Mouse (Mus musculus) hindbrain, embryonic 14.5 days (tissue): Measurements from ENCODE around the gene Sdhaf4. TPM values are rescaled to one million over a fixed set of nuclear protein-coding genes. Genes with fewer than 3 reads are reported as not detected.

Experiments used
- ATAC-seq: fragments of 200-750 bp; cut with Nextera tagmentation; 2 replicates; pipeline ENCODE4 v1.8.0; 2017; ENCODE audit warnings: moderate number of reproducible peaks, mild to moderate bottlenecking, moderate TSS enrichment, moderate library complexity; ENCODE audit not compliant: low FRiP score
- DNase-seq: peaks from one replicate; pipeline ENCODE4 v3.0.0-alpha.2; 2015; ENCODE audit warnings: low spot score
- H3K27ac ChIP-seq: fragments of 300-500 bp; sonication (generic); 2 replicates; pipeline ENCODE4 v1.5.1; 2014; ENCODE audit warnings: mild to moderate bottlenecking, moderate library complexity
- H3K27me3 ChIP-seq: fragments of 300-500 bp; sonication (generic); 2 replicates; pipeline ENCODE4 v1.6.1; 2014; ENCODE audit warnings: mild to moderate bottlenecking, low read length, mixed read lengths; ENCODE audit not compliant: control insufficient read depth, insufficient read depth
- H3K36me3 ChIP-seq: fragments of 300-500 bp; sonication (generic); replicated peaks from 2 replicates; pipeline ENCODE4 v1.6.1; 2014; ENCODE audit not compliant: control insufficient read depth, insufficient read depth
- H3K4me1 ChIP-seq: fragments of 300-500 bp; sonication (generic); replicated peaks from 2 replicates; pipeline ENCODE4 v1.6.1; 2014; ENCODE audit warnings: antibody characterized with exemption, low read length, mixed read lengths; ENCODE audit not compliant: control insufficient read depth, insufficient read depth
- H3K4me2 ChIP-seq: fragments of 300-500 bp; sonication (generic); replicated peaks from 2 replicates; pipeline ENCODE4 v1.6.1; 2014; ENCODE audit warnings: mild to moderate bottlenecking, moderate library complexity
- H3K4me3 ChIP-seq: fragments of 300-500 bp; sonication (generic); replicated peaks from 2 replicates; pipeline ENCODE4 v1.5.1; 2014; ENCODE audit warnings: mild to moderate bottlenecking, low read length
- H3K9ac ChIP-seq: fragments of 300-500 bp; sonication (generic); 2 replicates; pipeline ENCODE4 v1.6.1; 2014
- H3K9me3 ChIP-seq: fragments of 300-500 bp; sonication (generic); 2 replicates; pipeline ENCODE4 v1.6.1; 2016; ENCODE audit warnings: low read length; ENCODE audit not compliant: control insufficient read depth
- WGBS: fragments of 180-500 bp; shearing (Covaris S2); extraction: QIAGEN DNeasy Blood & Tissue Kit; methylation state at CpG from one replicate; pipeline ENCODE4 v1.1.7; 2014; 5-methylcytosine and 5-hydroxymethylcytosine counted together
- polyA plus RNA-seq: library from polyadenylated mRNA; unstranded; fragments of >200 nt; fragmentation: Nextera tagmentation; extraction: Ambion mirVana; gene quantifications from 2 replicates; pipeline ENCODE4 v1.2.1, GENCODE M21; 2014

Sdhaf4 gene
- 104 and 115 TPM in 2 replicates for polyA plus RNA-seq

DNA sequence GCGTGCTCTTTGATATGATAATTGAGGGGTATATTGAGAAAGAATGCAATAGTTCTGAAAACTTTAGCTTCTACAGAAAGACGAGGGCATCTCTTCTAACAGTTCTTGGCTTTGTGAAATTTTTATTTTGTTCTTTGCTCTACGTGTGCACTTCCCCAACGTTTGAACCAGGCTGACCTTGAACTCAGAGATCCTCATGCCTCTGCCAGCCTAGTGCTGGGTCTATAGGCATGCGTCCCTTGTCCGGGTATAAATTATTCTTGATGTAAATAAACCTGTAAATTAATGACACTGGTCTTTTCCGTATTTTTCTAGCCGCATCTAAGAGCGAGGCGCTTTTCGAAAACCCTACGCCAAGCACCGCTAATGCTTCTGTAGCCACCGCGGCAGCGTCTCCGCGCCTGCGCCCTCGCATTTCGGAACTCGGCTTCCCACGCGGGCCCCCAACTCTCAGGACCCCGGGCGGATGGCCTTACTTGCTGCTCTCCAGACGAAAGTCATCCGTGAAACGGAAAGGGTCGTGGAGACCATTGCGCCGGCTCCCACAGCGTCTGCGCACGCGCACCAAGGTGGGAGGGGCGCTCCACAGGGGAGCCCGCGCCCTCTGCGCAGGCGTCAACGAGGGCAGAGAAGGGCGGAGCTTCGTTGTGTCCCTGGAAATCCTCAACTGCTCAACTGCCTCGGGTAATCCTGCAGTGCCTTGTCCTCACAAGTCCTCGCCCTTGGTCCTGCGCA lies at the start of gene Sdhaf4:
Gene Sdhaf4 (minus strand): TSS at position 587 of the 735 bp plus-strand sequence.
- Histone ChIP-seq H3K4me3 (peak within 1 kb of the TSS; percentile 39), H3K27ac (peak within 1 kb of the TSS; percentile 87), H3K9ac (peak within 1 kb of the TSS; percentile 55), H3K9me3 (no peaks in the 10 kb centered on the region), H3K4me2 (peak within 1 kb of the TSS; percentile 57), H3K27me3 (no peaks in the 10 kb centered on the region), H3K36me3 (peaks cover 4% of the 10 kb centered on the region; the same call in 1 of the 2 replicates), H3K4me1 (peaks cover 7% of the 10 kb centered on the region)
- DNase-seq (peak; percentile 96), ATAC-seq (peak; percentile 97)
- WGBS = 2% methylated on average over 47 of the region's 47 CpGs

DNA sequence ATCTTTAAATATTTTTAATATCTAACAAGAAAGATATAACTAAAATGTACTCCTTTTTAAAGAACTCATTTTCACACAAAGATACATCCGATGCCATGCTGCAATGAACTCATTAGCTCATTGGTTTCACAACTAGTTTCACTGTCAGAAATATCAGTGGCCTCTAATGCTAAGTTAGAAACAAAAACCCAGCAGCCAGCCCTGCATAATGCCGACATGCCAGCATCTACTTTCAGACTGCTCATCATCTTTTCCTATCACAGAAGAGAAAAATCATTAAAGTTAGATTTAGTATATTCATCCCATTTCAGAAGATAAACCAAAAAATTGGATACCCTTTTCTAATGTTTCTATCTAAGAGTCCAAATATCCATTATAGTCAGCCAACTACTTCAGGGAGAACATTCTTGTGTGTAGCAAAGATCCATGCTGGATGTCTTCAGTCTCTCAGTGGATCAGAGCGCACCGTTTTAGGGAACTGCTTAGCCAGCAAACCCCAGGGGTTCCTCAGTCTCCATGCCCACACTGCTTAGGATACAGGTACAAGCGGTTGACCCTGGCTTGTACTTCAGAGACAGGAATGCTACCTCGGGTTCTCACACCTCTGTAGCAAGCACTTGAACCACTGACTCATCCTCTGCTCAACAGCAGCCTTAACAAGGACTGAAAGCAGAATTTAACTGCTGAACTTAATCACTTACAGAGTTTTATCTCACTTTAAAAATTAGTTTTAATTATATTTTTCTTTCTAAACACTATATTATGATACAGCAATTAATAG lies 41.5 kb upstream of the Sdhaf4 start:
- ATAC-seq (no peak), DNase-seq (no peak)
- no peak overlapping the region for H3K27ac ChIP-seq
- no peak overlapping the region for H3K4me3 ChIP-seq
- 80% methylated on average over 6 of the region's 6 CpGs for WGBS
- no peaks in the 10 kb centered on the region for H3K9me3 ChIP-seq
- H3K36me3 ChIP-seq = peaks cover 10% of the 10 kb centered on the region
- no peak overlapping the region for H3K9ac ChIP-seq
- H3K4me1 ChIP-seq = no peaks in the 10 kb centered on the region
- no peak overlapping the region for H3K4me2 ChIP-seq
- H3K27me3 ChIP-seq = no peaks in the 10 kb centered on the region

DNA sequence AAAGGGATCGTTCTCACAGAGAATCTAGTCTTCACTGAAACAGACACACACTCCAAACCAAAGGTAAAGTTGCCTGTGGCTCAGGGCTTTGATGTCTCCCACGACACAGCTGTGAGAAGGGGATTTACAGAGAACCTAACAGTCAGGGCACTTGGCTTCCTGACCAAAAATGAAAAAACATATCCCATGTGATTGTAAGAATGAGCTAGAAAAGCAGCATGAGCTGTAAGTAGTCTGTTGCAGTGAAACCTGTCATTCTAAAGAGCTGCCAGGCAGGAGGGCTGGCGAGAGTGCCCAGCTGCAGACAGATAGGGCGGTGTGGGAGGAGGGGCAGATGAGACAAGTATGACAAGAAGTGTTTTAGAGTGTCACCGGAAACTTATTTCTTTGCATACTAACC lies 40.2 kb upstream of the Sdhaf4 start:
- ATAC-seq (no peak), DNase-seq (no peak)
- H3K4me3 ChIP-seq = no peak overlapping the region
- no peak overlapping the region for H3K4me2 ChIP-seq
- H3K27ac ChIP-seq = no peak overlapping the region
- no peaks in the 10 kb centered on the region for H3K4me1 ChIP-seq
- no peak overlapping the region for H3K9ac ChIP-seq
- no peaks in the 10 kb centered on the region for H3K9me3 ChIP-seq
- WGBS = 78% methylated on average over 5 of the region's 5 CpGs
- H3K27me3 ChIP-seq = no peaks in the 10 kb centered on the region
- peaks cover 4% of the 10 kb centered on the region; the same call in 1 of the 2 replicates for H3K36me3 ChIP-seq

DNA sequence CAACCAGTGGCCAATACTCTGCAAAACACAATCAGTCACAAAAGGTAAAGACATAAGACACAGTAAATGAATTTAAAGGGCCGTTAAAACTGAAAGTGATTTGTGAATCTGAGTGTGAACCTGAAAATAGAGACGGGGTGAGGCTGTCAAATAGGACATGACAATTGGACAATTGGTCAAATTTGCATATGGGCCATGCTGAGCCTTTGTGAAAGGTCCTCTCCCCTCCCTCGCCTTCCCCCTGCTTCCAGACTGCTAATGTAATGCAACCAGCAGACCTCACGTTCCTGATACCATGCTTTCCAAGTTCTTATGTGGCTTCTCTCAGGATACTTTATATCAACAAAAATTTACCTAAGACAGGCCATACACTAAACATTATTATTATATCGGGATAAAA lies 37.6 kb upstream of the Sdhaf4 start:
- H3K4me3 ChIP-seq = no peak overlapping the region
- H3K9me3 ChIP-seq = no peaks in the 10 kb centered on the region
- no peaks in the 10 kb centered on the region for H3K4me1 ChIP-seq
- H3K27me3 ChIP-seq = no peaks in the 10 kb centered on the region
- H3K4me2 ChIP-seq = no peak overlapping the region
- DNase-seq (no peak), ATAC-seq (no peak)
- WGBS = 39% methylated on average over 5 of the region's 5 CpGs
- no peak overlapping the region for H3K27ac ChIP-seq
- peaks cover 9% of the 10 kb centered on the region; the same call in 1 of the 2 replicates for H3K36me3 ChIP-seq
- H3K9ac ChIP-seq = no peak overlapping the region

DNA sequence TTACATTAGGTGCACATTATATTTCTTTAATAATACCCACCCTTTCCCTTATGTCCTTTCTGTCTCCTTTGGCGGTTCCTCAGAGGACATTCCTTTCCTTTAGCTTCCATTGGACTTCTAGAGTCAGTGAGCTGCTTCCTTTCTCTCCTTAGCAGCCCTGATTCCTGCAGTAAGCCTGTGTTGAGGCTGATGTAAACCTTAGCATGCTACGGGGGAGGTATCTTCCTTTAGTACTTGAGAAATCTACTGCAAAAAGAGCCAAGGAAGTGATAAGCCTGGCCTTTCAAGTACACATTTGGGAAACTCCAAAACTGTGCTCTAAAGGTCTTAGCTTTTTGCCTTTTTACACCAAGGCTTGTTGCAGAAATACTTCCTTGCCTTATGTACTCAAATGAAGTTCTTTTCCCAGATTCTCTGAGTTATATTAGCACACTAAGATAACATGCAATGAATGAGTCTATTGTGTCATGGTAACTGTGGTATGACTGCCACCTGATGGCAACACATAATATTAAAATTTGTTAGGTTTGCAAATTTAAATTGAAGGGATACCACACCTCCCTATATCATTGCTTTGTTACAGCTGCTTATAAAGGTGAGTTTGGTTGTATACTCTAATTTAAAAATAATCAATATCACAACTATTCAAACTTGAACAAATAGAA lies 28.4 kb upstream of the Sdhaf4 start:
- 92% methylated on average over 2 of the region's 2 CpGs for WGBS
- Histone ChIP-seq H3K4me3 (no peak overlapping the region), H3K27ac (no peak overlapping the region), H3K36me3 (peaks cover 24% of the 10 kb centered on the region), H3K9ac (no peak overlapping the region), H3K27me3 (no peaks in the 10 kb centered on the region), H3K9me3 (no peaks in the 10 kb centered on the region), H3K4me1 (no peaks in the 10 kb centered on the region), H3K4me2 (no peak overlapping the region)
- peak; percentile 61 for DNase-seq
- ATAC-seq = no peak

DNA sequence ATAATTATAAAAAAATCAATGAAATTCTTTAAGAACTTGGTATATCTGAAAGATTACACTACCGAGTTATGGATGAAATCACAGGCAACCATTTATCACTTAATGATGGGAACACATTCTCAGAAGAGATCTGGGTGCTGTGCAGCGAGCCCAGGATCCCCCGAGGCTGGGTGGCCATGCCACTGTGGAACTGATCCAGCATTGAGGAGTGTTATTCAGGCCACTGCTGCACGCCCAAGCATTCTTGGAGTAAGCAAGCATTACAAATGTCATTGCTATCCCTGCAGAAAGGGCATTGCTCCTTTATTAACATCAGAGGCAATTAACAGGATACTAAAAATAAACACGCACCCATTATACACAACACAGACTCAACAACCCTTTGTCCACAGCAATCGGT lies 5.4 kb upstream of the Sdhaf4 start:
- ATAC-seq (no peak), DNase-seq (no peak)
- no peak overlapping the region for H3K27ac ChIP-seq
- no peak overlapping the region for H3K9ac ChIP-seq
- H3K9me3 ChIP-seq = no peaks in the 10 kb centered on the region
- H3K36me3 ChIP-seq = peaks cover 9% of the 10 kb centered on the region
- no peaks in the 10 kb centered on the region for H3K27me3 ChIP-seq
- no peaks in the 10 kb centered on the region for H3K4me1 ChIP-seq
- no peak overlapping the region for H3K4me3 ChIP-seq
- WGBS = 94% methylated on average over 6 of the region's 6 CpGs
- no peak overlapping the region for H3K4me2 ChIP-seq

DNA sequence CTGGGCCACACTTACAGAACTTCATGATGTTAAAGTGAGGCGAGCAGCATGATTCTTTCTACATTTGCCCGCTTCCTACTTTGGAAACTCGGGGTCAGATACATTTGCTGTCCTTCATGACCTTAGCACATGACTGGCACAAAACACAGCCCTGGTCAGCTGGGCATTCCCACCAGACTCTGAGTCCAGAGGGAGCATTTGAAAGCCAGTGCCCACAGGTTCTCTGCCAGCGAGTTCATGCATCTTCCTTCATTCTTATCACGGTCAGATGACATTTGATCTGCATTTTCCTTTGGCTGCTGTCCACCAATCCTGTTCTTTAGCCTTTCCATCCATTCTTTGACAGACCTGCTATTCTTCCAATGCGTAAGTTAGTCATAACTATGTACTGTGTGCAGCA lies 4.6 kb upstream of the Sdhaf4 start:
- ATAC-seq (no peak), DNase-seq (no peak)
- WGBS = 91% methylated on average over 6 of the region's 6 CpGs
- no peaks in the 10 kb centered on the region for H3K27me3 ChIP-seq
- no peaks in the 10 kb centered on the region for H3K4me1 ChIP-seq
- no peak overlapping the region for H3K4me3 ChIP-seq
- no peak overlapping the region for H3K27ac ChIP-seq
- peaks cover 9% of the 10 kb centered on the region for H3K36me3 ChIP-seq
- no peak overlapping the region for H3K9ac ChIP-seq
- H3K4me2 ChIP-seq = no peak overlapping the region
- no peaks in the 10 kb centered on the region for H3K9me3 ChIP-seq

DNA sequence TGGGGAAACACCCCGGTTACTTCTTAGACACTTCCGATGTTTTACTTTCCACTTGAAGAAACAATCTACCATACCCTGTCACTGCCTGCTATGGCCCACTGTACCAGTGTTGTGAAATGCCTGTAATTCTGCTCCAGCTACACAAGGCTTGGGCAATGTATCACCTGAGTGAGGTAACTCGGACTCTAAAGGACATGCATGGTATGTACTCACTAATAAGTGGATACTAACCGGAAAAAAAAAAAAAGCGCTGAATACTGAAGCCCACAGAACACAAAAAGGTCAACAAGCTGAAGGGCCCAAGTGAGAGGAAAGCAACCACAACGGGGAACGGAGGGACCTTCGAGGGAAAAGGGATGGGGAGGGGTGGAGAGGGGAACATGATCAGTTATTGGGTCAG lies 2.2 kb upstream of the Sdhaf4 start:
- H3K4me1 ChIP-seq = peaks cover 7% of the 10 kb centered on the region
- no peak overlapping the region for H3K27ac ChIP-seq
- H3K9ac ChIP-seq = no peak overlapping the region
- WGBS = 91% methylated on average over 8 of the region's 8 CpGs
- DNase-seq = no peak
- H3K4me3 ChIP-seq = no peak overlapping the region
- H3K36me3 ChIP-seq = peaks cover 4% of the 10 kb centered on the region; the same call in 1 of the 2 replicates
- H3K4me2 ChIP-seq = no peak overlapping the region
- no peaks in the 10 kb centered on the region for H3K27me3 ChIP-seq
- no peaks in the 10 kb centered on the region for H3K9me3 ChIP-seq
- no peak for ATAC-seq

DNA sequence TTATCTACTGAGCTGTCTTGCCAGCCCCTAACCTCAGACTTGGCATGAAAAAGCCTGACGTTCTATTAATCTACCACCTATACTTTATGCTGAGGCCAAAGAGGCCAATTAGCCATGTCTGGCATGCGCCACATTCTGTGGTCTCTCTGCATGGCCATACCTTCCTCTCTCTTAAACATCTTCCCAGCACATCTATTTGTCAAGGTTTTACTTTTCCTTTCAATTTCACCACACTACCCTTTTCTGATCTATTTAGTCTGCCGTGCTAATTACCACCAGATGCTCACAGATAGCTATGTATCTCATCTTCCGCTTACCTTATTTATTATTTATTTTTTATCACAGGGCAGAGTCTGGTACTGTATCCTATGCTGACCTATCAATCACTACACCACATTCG lies 6.1 kb downstream of the Sdhaf4 start:
- Histone ChIP-seq H3K4me1 (peaks cover 2% of the 10 kb centered on the region), H3K27me3 (no peaks in the 10 kb centered on the region), H3K4me3 (no peak overlapping the region), H3K36me3 (peaks cover 5% of the 10 kb centered on the region), H3K9me3 (no peaks in the 10 kb centered on the region), H3K27ac (no peak overlapping the region), H3K9ac (no peak overlapping the region), H3K4me2 (no peak overlapping the region)
- ATAC-seq (no peak), DNase-seq (no peak)
- 91% methylated on average over 5 of the region's 5 CpGs for WGBS
